In the genomic region with DNA sequence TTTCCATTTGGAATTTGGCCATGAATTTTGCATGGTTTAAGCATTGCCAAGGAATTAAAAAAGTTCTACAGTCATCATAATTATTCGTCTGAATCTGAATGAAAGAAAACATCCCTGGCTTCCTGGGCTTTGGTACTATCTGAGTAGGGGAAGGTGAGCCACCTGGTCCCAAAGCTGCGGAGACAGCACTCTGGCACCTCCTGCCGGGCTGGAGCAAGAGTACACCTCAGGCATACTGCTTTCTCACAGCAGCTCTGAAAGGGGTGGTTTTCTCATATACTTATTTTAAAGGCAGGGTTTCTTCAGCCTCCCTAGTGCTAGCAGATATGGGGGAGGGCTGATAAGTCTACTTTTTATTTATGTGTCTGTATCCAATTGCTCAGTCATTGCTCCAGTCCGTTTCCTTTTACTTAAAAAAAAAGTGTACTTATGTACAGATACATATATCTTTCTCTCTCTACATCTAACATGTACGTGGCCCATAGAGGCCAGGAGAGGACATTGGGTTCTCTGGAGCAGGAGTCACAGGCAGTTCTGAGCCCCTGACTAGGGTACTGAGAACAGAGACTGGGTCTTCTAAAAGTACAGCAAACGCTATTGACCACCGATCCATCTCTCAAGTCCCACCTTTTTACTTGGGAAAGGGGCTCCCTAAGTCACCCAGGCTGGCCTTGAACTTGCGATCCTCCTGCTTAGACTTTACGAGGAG, we compare ENCODE assay signal across 8 mouse cellular contexts. TPM values are rescaled to one million over a fixed set of nuclear protein-coding genes. Genes with fewer than 3 reads are reported as not detected.
DNase-seq lines count a peak whose midpoint lies in the region; ATAC-seq lines count a peak whose summit lies in the region.

No protein-coding gene starts in this region.

- under 1% methylated on average over 9 of the region's 9 CpGs for WGBS in hindbrain, embryonic 15.5 days

- peak; percentile 73 for ATAC-seq in hindbrain, embryonic 15.5 days (ENCODE audit: low FRiP score, low read depth)

- peaks cover 14% of the 10 kb centered on the region for H3K4me1 ChIP-seq in hindbrain, embryonic 15.5 days (replicated peaks)

- DNase-seq in WW6 (ENCODE audit: low read depth, low spot score): peak; percentile 76
- DNase-seq in cerebellum, postnatal 36 days: peak; percentile 81 to 85
- DNase-seq in frontal cortex, postnatal 36 days (ENCODE audit: low spot score in 2 of 2): peak; percentile 65 to 79
- peak; percentile 66 for DNase-seq in left cerebral cortex, adult 11 months (ENCODE audit: low spot score)
- peak; percentile 83 to 88 for DNase-seq in lung, postnatal 4 days
- DNase-seq in retina, postnatal 1 day: peak; percentile 85
- DNase-seq in thymus, postnatal 4 days: peak; percentile 92

- H3K4me2 ChIP-seq in hindbrain, embryonic 15.5 days: peak overlapping the region; percentile 63

- H3K9ac ChIP-seq in hindbrain, embryonic 15.5 days: peak overlapping the region; percentile 52

- H3K27me3 ChIP-seq in hindbrain, embryonic 15.5 days: no peaks in the 10 kb centered on the region

- H3K27ac ChIP-seq in hindbrain, embryonic 15.5 days (replicated peaks): peak overlapping the region; percentile 82

- H3K36me3 ChIP-seq in hindbrain, embryonic 15.5 days: 0 out of 2 replicates have a peak, but pooled peaks cover 5% of the 10 kb centered on the region

- H3K9me3 ChIP-seq in hindbrain, embryonic 15.5 days: no peaks in the 10 kb centered on the region

- peak overlapping the region; percentile 72 for H3K4me3 ChIP-seq in hindbrain, embryonic 15.5 days

RNA-seq across cellular contexts. Expression of a gene that starts 0.7 kb away (rescaled TPM):
- 41.0 and 42.9 TPM in 2 replicates for polyA plus RNA-seq in hindbrain, embryonic 15.5 days (2015; fragmentation: Nextera tagmentation; extraction: Ambion mirVana)

RNA-seq across cellular contexts. Expression of a gene that starts 15.3 kb away (rescaled TPM):
- 14.0 and 15.1 TPM in 2 replicates for polyA plus RNA-seq in hindbrain, embryonic 15.5 days (2015; fragmentation: Nextera tagmentation; extraction: Ambion mirVana)

Comparison
In these comparisons a context has a peak if more than half of its experiments do, and no peak if none do; other contexts are left out.
1. Peak in every context shown above with its lines: DNase-seq, ATAC-seq, H3K4me3 ChIP-seq and H3K27ac ChIP-seq.